Mouse (Mus musculus) C2C12 (cell line): ENCODE measurements at regions not wholly inside any gene's neighbourhood (a gene's known extent, or its start where the extent isn't known, plus 50 kb on each side); places are given as distances from the start of the nearest gene placed in this dataset.

Source experiments
- H3K27me3 ChIP-seq: one replicate; pipeline ENCODE4 v1.6.1; 2011; ENCODE audit not compliant: control insufficient read depth, insufficient read depth, insufficient read length
- H3K36me3 ChIP-seq: one replicate; pipeline ENCODE4 v1.6.1; 2011; ENCODE audit not compliant: control insufficient read depth, insufficient read depth
- H3K4me3 ChIP-seq: one replicate; pipeline ENCODE4 v1.5.1; 2011; ENCODE audit warnings: mild to moderate bottlenecking, control low read depth; ENCODE audit not compliant: poor library complexity, insufficient read depth, severe bottlenecking
- H3K79me2 ChIP-seq: one replicate; pipeline ENCODE4 v1.6.1; 2011; ENCODE audit not compliant: control insufficient read depth, insufficient read depth
- H3K79me3 ChIP-seq: one replicate; pipeline ENCODE4 v1.6.1; 2011; ENCODE audit warnings: low read depth, control low read depth
- H3ac ChIP-seq: one replicate; pipeline ENCODE3; 2011; ENCODE audit warnings: low read depth; ENCODE audit not compliant: control insufficient read depth, insufficient read length
- CEBPB ChIP-seq: IDR thresholded peaks from one replicate; pipeline ENCODE4 v1.6.1; 2011; ENCODE audit warnings: low read depth, mild to moderate bottlenecking, control low read depth, moderate library complexity
- CTCF ChIP-seq: IDR thresholded peaks from one replicate; pipeline ENCODE4 v1.5.1; 2011; ENCODE audit not compliant: control insufficient read depth, insufficient read depth, insufficient read length
- FOSL1 ChIP-seq: IDR thresholded peaks from one replicate; pipeline ENCODE4 v1.8.0; 2011; ENCODE audit warnings: mild to moderate bottlenecking, low read length; ENCODE audit not compliant: poor library complexity, insufficient read depth, severe bottlenecking
- MAX ChIP-seq: IDR thresholded peaks from one replicate; pipeline ENCODE4 v1.6.1; 2011; ENCODE audit warnings: mild to moderate bottlenecking, control low read depth
- MYOD1 ChIP-seq: IDR thresholded peaks from one replicate; pipeline ENCODE4 v1.6.1; 2011; ENCODE audit warnings: low read depth; ENCODE audit not compliant: control insufficient read depth, insufficient read length
- MYOG ChIP-seq: IDR thresholded peaks from one replicate; pipeline ENCODE4 v1.6.1; 2011; ENCODE audit not compliant: control insufficient read depth, insufficient read length; ENCODE audit errors: extremely low read depth
- USF1 ChIP-seq: IDR thresholded peaks from one replicate; pipeline ENCODE4 v1.6.1; 2011; ENCODE audit warnings: low read depth, mild to moderate bottlenecking, control low read depth, moderate library complexity

DNA sequence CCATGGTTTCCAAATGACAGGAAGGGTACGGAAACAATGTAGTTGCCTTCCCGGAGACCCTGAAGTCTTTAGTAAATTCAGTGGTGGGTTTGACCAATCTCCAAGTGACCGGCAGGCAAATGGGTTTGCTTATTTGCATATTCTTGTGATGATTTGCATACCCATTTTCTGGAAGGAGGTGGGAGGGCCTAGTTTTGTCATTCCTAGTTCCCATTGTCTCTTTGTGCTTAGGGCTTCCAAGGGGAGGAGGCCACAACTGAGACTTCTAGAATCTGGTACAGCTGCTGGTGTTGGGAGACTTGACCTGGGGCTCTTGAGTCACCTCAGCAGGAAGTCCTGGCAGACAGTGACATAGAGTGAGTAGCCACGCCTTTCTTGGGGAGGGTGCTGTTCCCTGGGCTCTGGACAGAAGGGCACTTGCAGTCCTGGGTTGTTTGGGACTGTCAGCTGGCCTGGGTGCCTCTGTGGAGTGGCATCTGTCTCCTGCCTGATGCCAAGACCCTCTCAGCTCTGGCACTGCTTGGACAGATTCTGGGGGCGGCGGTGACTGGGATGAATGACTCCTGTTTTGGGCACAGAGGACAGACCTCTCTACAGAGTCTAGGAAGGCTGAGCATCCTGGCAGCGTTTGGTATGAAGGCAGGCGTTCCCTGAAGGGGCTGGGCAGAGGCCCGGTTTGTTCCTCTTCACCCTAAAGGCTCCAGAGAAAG is 178.0 kb downstream of the Uaca start:
- TF ChIP-seq USF1 (no peak), CEBPB (no peak), MYOD1 (no peak), MYOG (no peak), FOSL1 (no peak), CTCF (no peak), MAX (no peak)
- H3K79me2 ChIP-seq: no peaks in the 10 kb centered on the region
- no peaks in the 10 kb centered on the region for H3K27me3 ChIP-seq
- no peak overlapping the region for H3K4me3 ChIP-seq
- H3K36me3 ChIP-seq: no peaks in the 10 kb centered on the region
- no peaks in the 10 kb centered on the region for H3K79me3 ChIP-seq
- H3ac ChIP-seq: no peak overlapping the region

- H3K36me3 ChIP-seq: no peaks in the 10 kb centered on the region
- H3K79me2 ChIP-seq: no peaks in the 10 kb centered on the region
- no peak for TF ChIP-seq CEBPB
- no peak for TF ChIP-seq MYOD1
- no peak for TF ChIP-seq MAX
- no peak for TF ChIP-seq FOSL1
- TF ChIP-seq USF1: no peak
- no peak for TF ChIP-seq MYOG
- no peak for TF ChIP-seq CTCF
- no peaks in the 10 kb centered on the region for H3K79me3 ChIP-seq
- no peaks in the 10 kb centered on the region for H3K27me3 ChIP-seq
- no peak overlapping the region for H3ac ChIP-seq
- no peak overlapping the region for H3K4me3 ChIP-seq
These were observed 180.2 kb downstream of the Uaca start for GRCm38 (mm10) chr9:60974546-60974945.

DNA sequence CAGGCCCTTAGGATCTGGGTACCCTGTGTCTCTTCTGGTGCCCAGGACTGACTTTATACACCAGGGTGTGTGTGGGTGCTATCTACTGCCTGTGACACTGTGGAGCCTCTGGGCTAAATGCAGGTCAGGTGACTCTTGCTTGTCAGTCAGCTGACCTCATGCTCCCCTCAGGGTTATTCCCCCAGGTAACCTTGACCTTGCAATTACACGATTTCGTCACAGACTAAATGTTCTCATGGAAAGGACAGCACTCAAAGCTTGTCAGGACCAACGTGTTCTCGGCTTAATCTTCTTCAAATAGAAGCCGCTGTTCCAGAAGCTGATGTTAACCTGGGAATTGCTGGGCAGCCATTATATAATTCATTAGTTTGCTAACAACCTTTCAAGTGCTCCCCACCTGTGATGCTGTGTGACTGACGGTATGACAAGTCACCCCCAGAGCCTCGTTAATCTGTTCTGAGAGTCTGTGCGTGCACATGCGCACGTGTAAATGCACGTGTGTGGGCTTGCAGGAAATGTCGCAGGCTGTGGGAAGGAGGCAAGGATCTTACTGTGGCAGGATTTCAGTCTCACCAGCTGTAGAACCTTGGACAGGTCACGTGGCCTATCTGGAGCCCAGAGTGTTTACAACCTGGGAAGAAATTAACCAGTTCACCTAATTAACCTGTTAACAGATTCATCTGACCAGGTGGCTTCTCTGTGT is 188.2 kb downstream of the Uaca start:
- no peak overlapping the region for H3K4me3 ChIP-seq
- no peaks in the 10 kb centered on the region for H3K79me2 ChIP-seq
- peaks cover 11% of the 10 kb centered on the region for H3K27me3 ChIP-seq

GRCm38 (mm10) chr9:60983246-60983645 is 188.9 kb downstream of the Uaca start:
- no peaks in the 10 kb centered on the region for H3K36me3 ChIP-seq
- no peak for TF ChIP-seq CEBPB
- no peak for TF ChIP-seq FOSL1
- TF ChIP-seq USF1: no peak
- no peak for TF ChIP-seq CTCF
- TF ChIP-seq MYOG: no peak
- H3K79me2 ChIP-seq: no peaks in the 10 kb centered on the region
- H3ac ChIP-seq: no peak overlapping the region
- H3K27me3 ChIP-seq: peaks cover 11% of the 10 kb centered on the region
- no peak overlapping the region for H3K4me3 ChIP-seq
- H3K79me3 ChIP-seq: no peaks in the 10 kb centered on the region

More for the DNA sequence above, 188.2 kb downstream of the Uaca start:
- Histone ChIP-seq H3K79me3 (no peaks in the 10 kb centered on the region), H3ac (no peak overlapping the region), H3K36me3 (no peaks in the 10 kb centered on the region)
- TF ChIP-seq USF1: peak; percentile 30
- TF ChIP-seq CEBPB: no peak

DNA sequence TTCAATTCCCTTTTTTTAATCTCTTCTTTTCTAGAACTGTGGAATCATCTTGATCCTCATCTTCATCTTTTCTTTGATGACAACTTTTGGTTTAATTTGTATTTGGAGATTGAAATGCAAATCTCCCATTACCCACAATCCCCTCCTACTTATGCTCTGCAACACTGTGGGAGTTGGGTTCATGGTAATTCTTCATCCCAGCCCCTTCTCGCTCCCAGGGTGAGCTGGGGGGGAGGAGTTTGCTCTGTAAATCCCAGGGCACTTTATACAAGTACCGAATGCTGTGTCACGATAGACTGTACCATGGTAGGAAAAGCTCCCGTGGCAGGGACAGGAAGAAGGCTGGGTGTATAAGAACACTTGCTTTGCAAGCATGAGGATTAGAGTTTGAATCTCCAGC is 193.8 kb downstream of the Uaca start:
- H3K27me3 ChIP-seq: peaks cover 6% of the 10 kb centered on the region

GRCm38 (mm10) chr9:60989670-60990391 is 195.5 kb downstream of the Uaca start:
- no peak for TF ChIP-seq FOSL1
- TF ChIP-seq USF1: peak; percentile 95
- TF ChIP-seq MYOG: no peak
- Histone ChIP-seq H3K79me2 (no peaks in the 10 kb centered on the region), H3K79me3 (no peaks in the 10 kb centered on the region), H3K27me3 (no peaks in the 10 kb centered on the region), H3K4me3 (no peak overlapping the region), H3ac (no peak overlapping the region), H3K36me3 (no peaks in the 10 kb centered on the region)

More for the DNA sequence above, 193.8 kb downstream of the Uaca start:
- Histone ChIP-seq H3K79me3 (no peaks in the 10 kb centered on the region), H3K36me3 (no peaks in the 10 kb centered on the region), H3ac (no peak overlapping the region), H3K79me2 (no peaks in the 10 kb centered on the region), H3K4me3 (no peak overlapping the region)
- TF ChIP-seq FOSL1 (no peak), USF1 (no peak), MYOG (no peak), MYOD1 (no peak), MAX (no peak), CEBPB (no peak)
